Mouse (Mus musculus): ENCODE measurements at regions not wholly inside any gene's neighbourhood (a gene's known extent, or its start where the extent isn't known, plus 50 kb on each side); places are given as distances from the start of the nearest gene placed in this dataset.

GRCm38 (mm10) chr3:78955364-78955763, 331.0 kb downstream of the Rapgef2 start:
- TF ChIP-seq POLR2A (IDR thresholded peaks at IDR 0.05; ENCODE audit: low read depth, low read length) (no peak), CTCF (IDR thresholded peaks at IDR 0.05; ENCODE audit: borderline replicate concordance, insufficient read depth, low read length) (no peak)

All from embryonic fibroblast, embryonic 13.5 days (primary cell).